Mouse (Mus musculus) liver, embryonic 16.5 days (tissue): ENCODE data around the gene Nmnat1. TPM values are rescaled to one million over a fixed set of nuclear protein-coding genes. Genes with fewer than 3 reads are reported as not detected.
"Not testable (repeated sequence)": the region's sequence is repeated elsewhere in the genome, so short reads cannot be mapped to it uniquely, and the experiment has no call there.

Experiments
- ATAC-seq: fragments of 200-750 bp; cut with Nextera tagmentation; 2 replicates; pipeline ENCODE4 v1.8.0; 2017; ENCODE audit warnings: low read depth, mild to moderate bottlenecking, moderate number of reproducible peaks, moderate library complexity
- H3K27ac ChIP-seq: fragments of 300-500 bp; sonication (generic); 2 replicates; pipeline ENCODE4 v1.5.1; 2014; ENCODE audit warnings: mild to moderate bottlenecking, low read length
- H3K27me3 ChIP-seq: fragments of 300-500 bp; sonication (generic); 2 replicates; pipeline ENCODE4 v1.6.1; 2014; ENCODE audit warnings: low read depth, low read length, mixed read lengths; ENCODE audit not compliant: control insufficient read depth, insufficient read depth
- H3K36me3 ChIP-seq: fragments of 300-500 bp; sonication (generic); 2 replicates; pipeline ENCODE4 v1.6.1; 2014; ENCODE audit warnings: mild to moderate bottlenecking; ENCODE audit not compliant: control insufficient read depth, insufficient read depth
- H3K4me1 ChIP-seq: fragments of 300-500 bp; sonication (generic); 2 replicates; pipeline ENCODE4 v1.6.1; 2014; ENCODE audit warnings: low read depth, low read length, mixed read lengths; ENCODE audit not compliant: control insufficient read depth
- H3K4me2 ChIP-seq: fragments of 300-500 bp; sonication (generic); 2 replicates; pipeline ENCODE4 v1.6.1; 2014; ENCODE audit warnings: low read depth, low read length, mixed read lengths
- H3K4me3 ChIP-seq: fragments of 300-500 bp; sonication (generic); 2 replicates; pipeline ENCODE4 v1.5.1; 2014; ENCODE audit warnings: low read depth, mild to moderate bottlenecking, low read length
- H3K9ac ChIP-seq: fragments of 300-500 bp; sonication (generic); 2 replicates; pipeline ENCODE4 v1.6.1; 2014; ENCODE audit warnings: low read depth, low read length
- H3K9me3 ChIP-seq: fragments of 300-500 bp; sonication (generic); replicated peaks from 2 replicates; pipeline ENCODE4 v1.6.1; 2016; ENCODE audit warnings: low read length; ENCODE audit not compliant: control insufficient read depth
- WGBS: fragments of 180-500 bp; shearing (Covaris S2); extraction: QIAGEN DNeasy Blood & Tissue Kit; methylation state at CpG from one replicate; pipeline ENCODE4 v1.1.7; 2014; ENCODE audit not compliant: insufficient replicate concordance; 5-methylcytosine and 5-hydroxymethylcytosine counted together
- polyA plus RNA-seq: library from polyadenylated mRNA; unstranded; fragments of >200 nt; fragmentation: Nextera tagmentation; extraction: Ambion mirVana; gene quantifications from 2 replicates; pipeline ENCODE4 v1.2.1, GENCODE M21; 2015

Nmnat1 gene
- polyA plus RNA-seq, 1 experiment from 2014 or later: 5.2 TPM

DNA sequence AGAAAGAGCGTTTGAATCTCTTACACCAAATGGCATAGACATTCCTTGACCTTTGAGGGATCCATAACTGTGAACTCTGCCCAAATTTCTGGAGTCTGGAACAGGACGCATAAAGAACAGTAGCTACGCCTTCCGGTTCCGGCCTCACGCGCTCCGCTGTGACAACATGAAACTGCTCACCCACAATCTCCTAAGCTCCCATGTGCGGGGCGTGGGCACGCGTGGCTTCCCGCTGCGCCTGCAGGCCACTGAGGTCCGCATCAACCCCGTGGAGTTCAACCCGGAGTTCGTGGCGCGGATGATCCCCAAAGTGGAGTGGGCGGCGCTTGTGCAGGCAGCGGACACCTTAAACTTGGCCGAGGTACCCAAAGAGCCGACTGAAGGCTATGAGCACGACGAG, 27.8 kb downstream of the Nmnat1 start:
- not testable (repeated sequence) for H3K9ac ChIP-seq, H3K36me3 ChIP-seq, H3K9me3 ChIP-seq, H3K4me1 ChIP-seq, ATAC-seq, H3K27me3 ChIP-seq, H3K4me3 ChIP-seq, H3K27ac ChIP-seq, H3K4me2 ChIP-seq
- WGBS: 76% methylated on average over 27 of the region's 27 CpGs

DNA sequence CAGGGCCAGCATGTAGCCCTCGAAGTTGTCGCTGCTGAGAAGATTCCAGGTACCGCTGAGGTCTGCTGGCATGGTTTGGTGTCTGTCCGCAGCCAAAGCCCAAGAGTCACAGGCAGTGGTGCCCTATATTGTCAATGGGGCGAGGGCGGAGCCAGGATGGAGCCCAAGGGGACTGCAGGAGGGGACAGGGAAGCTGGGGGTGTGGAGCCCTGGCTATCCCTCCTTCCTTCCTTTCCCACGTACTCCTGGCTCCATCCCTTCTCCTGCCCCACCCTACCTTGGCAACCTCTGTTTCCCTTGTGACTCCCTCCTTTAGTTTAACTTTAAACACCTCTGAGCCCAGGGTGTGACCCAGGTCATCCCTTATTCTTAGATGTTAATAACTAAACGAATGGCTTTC, 30.1 kb downstream of the Nmnat1 start, which contains the start of gene Rbp7:
TSS of gene Rbp7 (minus strand) at position 100 of the 400 bp plus-strand sequence.
- Histone ChIP-seq H3K9me3 (no peaks in the 10 kb centered on the region), H3K4me2 (no peak within 1 kb of the TSS), H3K4me1 (no peaks in the 10 kb centered on the region), H3K9ac (no peak within 1 kb of the TSS), H3K36me3 (no peaks in the 10 kb centered on the region), H3K27ac (no peak within 1 kb of the TSS), H3K27me3 (no peaks in the 10 kb centered on the region), H3K4me3 (no peak within 1 kb of the TSS)
- ATAC-seq: no peak
- 52% methylated on average over 8 of the region's 8 CpGs for WGBS

- 72% methylated on average over 17 of the region's 17 CpGs for WGBS
- no peak for ATAC-seq
- Histone ChIP-seq H3K9me3 (no peaks in the 10 kb centered on the region), H3K27ac (no peak overlapping the region), H3K36me3 (no peaks in the 10 kb centered on the region), H3K9ac (no peak overlapping the region), H3K27me3 (no peaks in the 10 kb centered on the region), H3K4me3 (no peak overlapping the region), H3K4me2 (no peak overlapping the region), H3K4me1 (no peaks in the 10 kb centered on the region)
These were observed 30.7 kb downstream of the Nmnat1 start for GRCm38 (mm10) chr4:149454263-149454662.

DNA sequence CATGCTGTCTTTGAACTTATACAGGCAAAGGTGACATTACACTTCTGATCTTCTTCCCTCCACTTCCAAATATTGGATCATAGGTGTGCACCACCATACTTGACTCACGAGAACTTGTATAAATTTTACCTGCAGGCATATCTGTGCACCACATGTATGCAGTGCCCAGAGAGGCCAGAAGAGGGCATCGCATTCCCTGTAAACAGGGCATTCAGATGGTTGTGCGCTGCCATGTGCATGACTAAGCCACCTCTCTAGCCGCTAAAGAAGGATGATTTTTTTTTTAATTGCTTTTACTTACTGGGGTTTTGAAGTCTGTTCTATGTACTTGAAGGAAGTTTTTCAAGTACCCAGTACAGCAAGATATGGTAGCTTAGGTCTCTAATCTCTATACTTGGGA, 31.3 kb downstream of the Nmnat1 start:
- no peaks in the 10 kb centered on the region for H3K4me1 ChIP-seq
- H3K27ac ChIP-seq: no peak overlapping the region
- H3K27me3 ChIP-seq: no peaks in the 10 kb centered on the region
- no peak overlapping the region for H3K4me3 ChIP-seq
- H3K9me3 ChIP-seq: no peaks in the 10 kb centered on the region
- H3K9ac ChIP-seq: no peak overlapping the region
- ATAC-seq: no peak
- H3K4me2 ChIP-seq: no peak overlapping the region
- no peaks in the 10 kb centered on the region for H3K36me3 ChIP-seq
- WGBS: 61% methylated on average over 4 of the region's 4 CpGs

DNA sequence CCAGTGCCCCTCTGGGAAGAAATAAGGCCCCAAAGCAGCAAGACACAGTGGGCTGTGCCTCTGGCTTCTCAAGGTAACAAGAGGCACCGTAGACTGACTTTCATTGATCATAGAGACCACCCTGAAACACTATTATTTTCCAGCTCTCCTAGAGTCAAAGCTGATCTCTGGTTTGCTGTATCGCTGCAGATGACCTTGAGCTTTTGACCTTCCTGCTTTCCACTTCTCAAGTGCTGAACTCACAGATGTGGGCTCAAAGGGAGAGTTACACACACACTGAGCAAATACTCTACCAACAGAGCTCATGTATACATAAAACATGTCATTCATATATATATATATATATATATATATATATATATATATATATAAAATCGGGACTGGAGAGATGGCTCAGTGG, 34.4 kb downstream of the Nmnat1 start:
- Histone ChIP-seq H3K4me3 (no peak overlapping the region), H3K36me3 (no peaks in the 10 kb centered on the region), H3K27me3 (no peaks in the 10 kb centered on the region), H3K4me2 (no peak overlapping the region), H3K9me3 (no peaks in the 10 kb centered on the region), H3K9ac (no peak overlapping the region), H3K4me1 (peaks cover 8% of the 10 kb centered on the region), H3K27ac (no peak overlapping the region)
- ATAC-seq: no peak
- 72% methylated on average over 3 of the region's 3 CpGs for WGBS

DNA sequence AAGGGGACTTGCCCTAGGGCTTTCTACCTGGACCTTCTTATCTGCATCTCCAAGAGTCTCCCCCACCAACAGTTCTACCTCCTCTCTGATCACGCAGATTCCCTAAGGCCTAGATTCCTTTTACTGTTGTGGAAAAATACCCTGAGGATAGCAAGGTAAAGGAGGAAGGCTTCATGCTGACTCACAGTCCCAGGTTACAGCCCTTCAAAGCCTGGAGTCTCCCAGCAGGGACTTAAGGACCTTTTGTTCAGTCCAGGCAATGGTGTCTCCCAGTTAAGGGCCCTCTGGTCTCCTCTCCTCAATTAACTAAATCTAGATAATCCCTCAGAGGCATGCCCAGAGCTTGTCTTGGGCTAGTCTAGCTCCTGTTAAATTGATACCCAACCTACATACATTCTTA, 38.7 kb downstream of the Nmnat1 start:
- Histone ChIP-seq H3K4me3 (peak overlapping the region; percentile 47), H3K9me3 (no peaks in the 10 kb centered on the region), H3K27ac (peak overlapping the region; percentile 60; the same call in 1 of the 2 replicates), H3K4me1 (peaks cover 19% of the 10 kb centered on the region), H3K9ac (no peak overlapping the region), H3K36me3 (no peaks in the 10 kb centered on the region), H3K27me3 (no peaks in the 10 kb centered on the region), H3K4me2 (peak overlapping the region; percentile 70)
- no peak for ATAC-seq
- WGBS: 48% methylated on average over 1 of the region's 1 CpGs

- Histone ChIP-seq H3K9ac (peak overlapping the region; percentile 64), H3K27ac (peak overlapping the region; percentile 60; the same call in 1 of the 2 replicates), H3K4me2 (peak overlapping the region; percentile 70), H3K4me3 (peak overlapping the region; percentile 47), H3K36me3 (no peaks in the 10 kb centered on the region), H3K27me3 (no peaks in the 10 kb centered on the region), H3K9me3 (no peaks in the 10 kb centered on the region), H3K4me1 (peaks cover 19% of the 10 kb centered on the region)
- WGBS: 11% methylated on average over 11 of the region's 11 CpGs
- ATAC-seq: peak; percentile 27; the same call in 1 of the 2 replicates
These were observed 39.1 kb downstream of the Nmnat1 start for GRCm38 (mm10) chr4:149445868-149446267.

GRCm38 (mm10) chr4:149444964-149445701, 39.9 kb downstream of the Nmnat1 start:
- peak overlapping the region; percentile 47 for H3K4me3 ChIP-seq
- H3K36me3 ChIP-seq: no peaks in the 10 kb centered on the region
- peak overlapping the region; percentile 64 for H3K9ac ChIP-seq
- under 1% methylated on average over 36 of the region's 36 CpGs for WGBS
- ATAC-seq: peak; percentile 96
- peak overlapping the region; percentile 70 for H3K4me2 ChIP-seq
- no peaks in the 10 kb centered on the region for H3K9me3 ChIP-seq
- peak overlapping the region; percentile 60 for H3K27ac ChIP-seq
- H3K27me3 ChIP-seq: no peaks in the 10 kb centered on the region
- H3K4me1 ChIP-seq: peaks cover 19% of the 10 kb centered on the region

- H3K27ac ChIP-seq: no peak overlapping the region
- ATAC-seq: no peak
- H3K4me1 ChIP-seq: peaks cover 19% of the 10 kb centered on the region
- H3K4me3 ChIP-seq: no peak overlapping the region
- peak overlapping the region; percentile 70; the same call in 1 of the 2 replicates for H3K4me2 ChIP-seq
- WGBS: 37% methylated on average over 1 of the region's 1 CpGs
- no peaks in the 10 kb centered on the region for H3K36me3 ChIP-seq
- H3K9ac ChIP-seq: no peak overlapping the region
- no peaks in the 10 kb centered on the region for H3K9me3 ChIP-seq
- H3K27me3 ChIP-seq: no peaks in the 10 kb centered on the region
These were observed 40.5 kb downstream of the Nmnat1 start for GRCm38 (mm10) chr4:149444465-149444864.
